Mouse (Mus musculus) C2C12 (cell line): ENCODE measurements around the gene Fam13c.

Experiments used
- CEBPB ChIP-seq: IDR thresholded peaks from one replicate; pipeline ENCODE4 v1.6.1; 2011; ENCODE audit warnings: low read depth, mild to moderate bottlenecking, control low read depth, moderate library complexity
- CTCF ChIP-seq: IDR thresholded peaks from one replicate; pipeline ENCODE4 v1.5.1; 2011; ENCODE audit not compliant: control insufficient read depth, insufficient read depth, insufficient read length
- MAX ChIP-seq: IDR thresholded peaks from one replicate; pipeline ENCODE4 v1.6.1; 2011; ENCODE audit warnings: mild to moderate bottlenecking, control low read depth
- MYOD1 ChIP-seq: IDR thresholded peaks from one replicate; pipeline ENCODE4 v1.6.1; 2011; ENCODE audit warnings: low read depth; ENCODE audit not compliant: control insufficient read depth, insufficient read length
- MYOG ChIP-seq: IDR thresholded peaks from one replicate; pipeline ENCODE4 v1.6.1; 2011; ENCODE audit not compliant: control insufficient read depth, insufficient read length; ENCODE audit errors: extremely low read depth
- USF1 ChIP-seq: IDR thresholded peaks from one replicate; pipeline ENCODE4 v1.6.1; 2011; ENCODE audit warnings: low read depth, mild to moderate bottlenecking, control low read depth, moderate library complexity

DNA sequence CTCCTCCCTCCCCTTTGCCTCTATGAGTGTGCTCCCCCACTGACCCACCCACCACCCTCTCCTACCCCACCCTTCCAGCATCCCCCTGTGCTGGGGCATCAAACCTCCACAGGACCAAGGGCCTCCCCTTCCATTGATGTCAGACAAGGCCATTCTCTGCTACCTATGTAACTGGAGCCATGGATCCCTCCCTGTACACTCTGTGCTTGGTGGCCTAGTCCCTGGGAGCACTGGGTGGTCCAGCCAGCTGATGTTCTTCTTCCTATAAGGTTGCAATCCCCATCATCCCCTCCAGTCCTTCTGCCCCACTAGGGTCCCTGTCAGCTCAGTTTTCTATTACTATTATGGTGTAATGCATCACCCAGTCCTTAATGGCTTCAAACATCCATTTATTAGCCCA is 65.1 kb downstream of the Fam13c start:
- TF ChIP-seq CTCF: no peak
- TF ChIP-seq MYOG: no peak
- no peak for TF ChIP-seq MYOD1
- no peak for TF ChIP-seq USF1
- TF ChIP-seq MAX: no peak
- no peak for TF ChIP-seq CEBPB
